Mouse (Mus musculus) hindbrain, postnatal 0 days (tissue): Measurements from ENCODE around the gene Plcg1. TPM values are rescaled to one million over a fixed set of nuclear protein-coding genes. Genes with fewer than 3 reads are reported as not detected.

Experiments used
- ATAC-seq: fragments of 200-750 bp; cut with Nextera tagmentation; 2 replicates; pipeline ENCODE4 v1.8.0; 2017; ENCODE audit warnings: mild to moderate bottlenecking, moderate TSS enrichment, moderate library complexity
- DNase-seq: peaks from one replicate; pipeline ENCODE4 v3.0.0-alpha.2; 2015; ENCODE audit warnings: low spot score
- H3K27ac ChIP-seq: fragments of 300-500 bp; sonication (generic); 2 replicates; pipeline ENCODE4 v1.5.1; 2014; ENCODE audit warnings: mild to moderate bottlenecking
- H3K27me3 ChIP-seq: fragments of 300-500 bp; sonication (generic); 2 replicates; pipeline ENCODE4 v1.6.1; 2014; ENCODE audit warnings: low read length, mixed read lengths; ENCODE audit not compliant: insufficient read depth
- H3K36me3 ChIP-seq: fragments of 300-500 bp; sonication (generic); 2 replicates; pipeline ENCODE4 v1.6.1; 2014; ENCODE audit warnings: low read length, mixed read lengths; ENCODE audit not compliant: insufficient read depth
- H3K4me1 ChIP-seq: fragments of 300-500 bp; sonication (generic); 2 replicates; pipeline ENCODE4 v1.6.1; 2014; ENCODE audit warnings: antibody characterized with exemption, low read length, mixed read lengths; ENCODE audit not compliant: insufficient read depth
- H3K4me2 ChIP-seq: fragments of 300-500 bp; sonication (generic); 2 replicates; pipeline ENCODE4 v1.6.1; 2014; ENCODE audit warnings: low read depth, mild to moderate bottlenecking, low read length, moderate library complexity, mixed read lengths
- H3K4me3 ChIP-seq: fragments of 300-500 bp; sonication (generic); 2 replicates; pipeline ENCODE4 v1.5.1; 2014; ENCODE audit warnings: low read length
- H3K9ac ChIP-seq: fragments of 300-500 bp; sonication (generic); replicated peaks from 2 replicates; pipeline ENCODE4 v1.6.1; 2014; ENCODE audit warnings: mild to moderate bottlenecking, low read length, moderate library complexity, mixed read lengths
- H3K9me3 ChIP-seq: fragments of 300-500 bp; sonication (generic); 2 replicates; pipeline ENCODE4 v1.6.1; 2016; ENCODE audit warnings: low read length, mixed read lengths
- CTCF ChIP-seq: IDR thresholded peaks from 2 replicates; pipeline ENCODE4 v1.5.1; 2016; ENCODE audit warnings: antibody characterized with exemption, control low read depth, low read depth
- WGBS: fragments of 180-500 bp; shearing (Covaris S2); extraction: QIAGEN DNeasy Blood & Tissue Kit; methylation state at CpG from one replicate; pipeline ENCODE4 v1.1.7; 2014; 5-methylcytosine and 5-hydroxymethylcytosine counted together
- polyA plus RNA-seq: library from polyadenylated mRNA; unstranded; fragments of >200 nt; fragmentation: Nextera tagmentation; extraction: Ambion mirVana; gene quantifications from 2 replicates; pipeline ENCODE4 v1.2.1, GENCODE M21; 2015
- total RNA-seq: library from RNA; depleted of rRNA; stranded (reverse); fragments of >200 nt; gene quantifications from 2 replicates; pipeline ENCODE4 v1.2.3, GENCODE M21; 2014

Plcg1 gene
- total and polyA plus RNA-seq, 2 experiments from 2014 or later = 40.5 to 111 TPM

GRCm38 (mm10) chr2:160718811-160719210 is 12.3 kb upstream of the Plcg1 start:
- H3K9me3 ChIP-seq = no peaks in the 10 kb centered on the region
- peak; percentile 53; the same call in 1 of the 2 replicates for ATAC-seq

GRCm38 (mm10) chr2:160722714-160723113 is 8.4 kb upstream of the Plcg1 start:
- H3K4me1 ChIP-seq = no peaks in the 10 kb centered on the region
- no peak overlapping the region for H3K9ac ChIP-seq
- no peaks in the 10 kb centered on the region for H3K27me3 ChIP-seq
- H3K4me3 ChIP-seq = no peak overlapping the region
- no peak for DNase-seq
- no peak for ATAC-seq
- TF ChIP-seq CTCF = no peak
- peaks cover 33% of the 10 kb centered on the region for H3K36me3 ChIP-seq
- H3K27ac ChIP-seq = no peak overlapping the region
- H3K9me3 ChIP-seq = no peaks in the 10 kb centered on the region
- 85% methylated on average over 4 of the region's 4 CpGs for WGBS
- no peak overlapping the region for H3K4me2 ChIP-seq

More at GRCm38 (mm10) chr2:160718811-160719210, 12.3 kb upstream of the Plcg1 start:
- TF ChIP-seq CTCF = no peak
- H3K36me3 ChIP-seq = peaks cover 50% of the 10 kb centered on the region
- H3K4me2 ChIP-seq = no peak overlapping the region
- no peaks in the 10 kb centered on the region for H3K27me3 ChIP-seq
- peak; percentile 69 for DNase-seq
- 57% methylated on average over 3 of the region's 3 CpGs for WGBS
- no peak overlapping the region for H3K4me3 ChIP-seq
- no peak overlapping the region for H3K9ac ChIP-seq
- H3K27ac ChIP-seq = no peak overlapping the region
- no peaks in the 10 kb centered on the region for H3K4me1 ChIP-seq

- H3K9me3 ChIP-seq = no peaks in the 10 kb centered on the region
- 94% methylated on average over 4 of the region's 4 CpGs for WGBS
- no peak overlapping the region for H3K4me2 ChIP-seq
- no peaks in the 10 kb centered on the region for H3K27me3 ChIP-seq
- ATAC-seq (no peak), DNase-seq (no peak)
- H3K27ac ChIP-seq = no peak overlapping the region
- H3K36me3 ChIP-seq = peaks cover 29% of the 10 kb centered on the region
- no peak overlapping the region for H3K9ac ChIP-seq
- H3K4me1 ChIP-seq = no peaks in the 10 kb centered on the region
- H3K4me3 ChIP-seq = no peak overlapping the region
- TF ChIP-seq CTCF = no peak
Observed at GRCm38 (mm10) chr2:160723613-160724375, 7.3 kb upstream of the Plcg1 start.

GRCm38 (mm10) chr2:160724536-160724935 is 6.6 kb upstream of the Plcg1 start:
- ATAC-seq = no peak
- TF ChIP-seq CTCF = no peak
- WGBS = 92% methylated on average over 5 of the region's 5 CpGs
- H3K4me2 ChIP-seq = no peak overlapping the region
- H3K4me1 ChIP-seq = no peaks in the 10 kb centered on the region
- no peak for DNase-seq
- no peaks in the 10 kb centered on the region for H3K9me3 ChIP-seq
- no peaks in the 10 kb centered on the region for H3K27me3 ChIP-seq
- H3K27ac ChIP-seq = no peak overlapping the region
- no peak overlapping the region for H3K4me3 ChIP-seq
- H3K9ac ChIP-seq = no peak overlapping the region
- peaks cover 24% of the 10 kb centered on the region for H3K36me3 ChIP-seq

- H3K27me3 ChIP-seq = no peaks in the 10 kb centered on the region
- 0 out of 2 replicates have a peak, but pooled peaks cover 10% of the 10 kb centered on the region for H3K4me1 ChIP-seq
- ATAC-seq = no peak
- H3K9me3 ChIP-seq = no peaks in the 10 kb centered on the region
- peaks cover 14% of the 10 kb centered on the region; the same call in 1 of the 2 replicates for H3K36me3 ChIP-seq
- peak; percentile 20; the same call in 1 of the 2 replicates for TF ChIP-seq CTCF
- 79% methylated on average over 6 of the region's 6 CpGs for whole genome bisulfite sequencing
- no peak overlapping the region for H3K27ac ChIP-seq
- DNase-seq = no peak
- no peak overlapping the region for H3K4me2 ChIP-seq
- no peak overlapping the region for H3K4me3 ChIP-seq
- no peak overlapping the region for H3K9ac ChIP-seq
Observed at GRCm38 (mm10) chr2:160725877-160726864, 4.9 kb upstream of the Plcg1 start.

- WGBS = 89% methylated on average over 3 of the region's 3 CpGs
- DNase-seq (no peak), ATAC-seq (no peak)
- 0 out of 2 replicates have a peak, but pooled peaks cover 6% of the 10 kb centered on the region for H3K36me3 ChIP-seq
- TF ChIP-seq CTCF = no peak
- H3K4me2 ChIP-seq = no peak overlapping the region
- no peak overlapping the region for H3K9ac ChIP-seq
- no peaks in the 10 kb centered on the region for H3K27me3 ChIP-seq
- no peaks in the 10 kb centered on the region for H3K9me3 ChIP-seq
- H3K27ac ChIP-seq = no peak overlapping the region
- no peak overlapping the region for H3K4me3 ChIP-seq
- H3K4me1 ChIP-seq = peaks cover 25% of the 10 kb centered on the region; the same call in 1 of the 2 replicates
Observed at GRCm38 (mm10) chr2:160728972-160729371, 2.1 kb upstream of the Plcg1 start.
